Mouse (Mus musculus) kidney, adult 2 months (tissue): ENCODE results near the gene Ptprn2. TPM values are rescaled to one million over a fixed set of nuclear protein-coding genes. Genes with fewer than 3 reads are reported as not detected.
A peak's percentile ranks its signal among the peaks of the same experiment; 100 is the strongest.

Experiments used
- DNase-seq: peaks from one replicate; pipeline ENCODE4 v3.0.0; 2021
- H3K27ac ChIP-seq: fragments of 200-500 bp; 2 replicates; pipeline ENCODE4 v1.5.1; 2012; ENCODE audit warnings: low read depth, low read length, control low read depth, inconsistent platforms; ENCODE audit not compliant: insufficient read depth
- H3K27me3 ChIP-seq: fragments of 200-500 bp; replicated peaks from 2 replicates; pipeline ENCODE4 v1.6.1; 2012; ENCODE audit warnings: mild to moderate bottlenecking, moderate library complexity, low read length, inconsistent platforms; ENCODE audit not compliant: control insufficient read depth, insufficient read depth
- H3K36me3 ChIP-seq: fragments of 200-500 bp; 2 replicates; pipeline ENCODE4 v1.6.1; 2012; ENCODE audit warnings: mild to moderate bottlenecking, moderate library complexity, low read length, inconsistent platforms; ENCODE audit not compliant: control insufficient read depth, insufficient read depth
- H3K4me1 ChIP-seq: fragments of 200-500 bp; 2 replicates; pipeline ENCODE4 v1.6.1; 2011; ENCODE audit warnings: low read length; ENCODE audit not compliant: control insufficient read depth, insufficient read depth
- H3K4me3 ChIP-seq: fragments of 200-500 bp; 2 replicates; pipeline ENCODE4 v1.5.1; 2011; ENCODE audit warnings: mild to moderate bottlenecking, low read depth, low read length, control low read depth; ENCODE audit not compliant: insufficient read depth
- CTCF ChIP-seq: fragments of 200-500 bp; conservative IDR thresholded peaks from 2 replicates; pipeline ENCODE4 v1.5.1; 2011; ENCODE audit warnings: low read depth, mild to moderate bottlenecking, control low read depth, low read length, moderate library complexity, mixed read lengths; ENCODE audit not compliant: insufficient read depth, insufficient read length
- POLR2A ChIP-seq: fragments of 200-500 bp; IDR thresholded peaks from one replicate; pipeline ENCODE4 v1.6.1; 2011; ENCODE audit warnings: low read depth, low read length, control low read depth
- WGBS: fragments of 180-500 bp; shearing (Covaris S2); methylation state at CpG from one replicate; pipeline ENCODE4 v1.1.7; 2018; 5-methylcytosine and 5-hydroxymethylcytosine counted together
- polyA plus RNA-seq: library from polyadenylated mRNA; depleted of rRNA; stranded (reverse); fragments of >200 nt; gene quantifications from 2 replicates; pipeline ENCODE4 v1.2.3, GENCODE M21; 2012

Ptprn2 gene
- polyA plus RNA-seq, 1 experiment, result 0.91 TPM

- no peak for DNase-seq
- 81% methylated on average over 6 of the region's 6 CpGs for WGBS
- TF ChIP-seq POLR2A, result no peak
- no peak for TF ChIP-seq CTCF
- Histone ChIP-seq H3K4me1 (no peaks in the 10 kb centered on the region), H3K36me3 (no peaks in the 10 kb centered on the region), H3K27me3 (no peaks in the 10 kb centered on the region), H3K27ac (no peak overlapping the region), H3K4me3 (no peak overlapping the region)
Observed at GRCm38 (mm10) chr12:117058184-117058958, 572.9 kb downstream of the Ptprn2 start.

GRCm38 (mm10) chr12:117058975-117059374 lies 573.5 kb downstream of the Ptprn2 start:
- H3K4me1 ChIP-seq, result no peaks in the 10 kb centered on the region
- H3K27me3 ChIP-seq, result no peaks in the 10 kb centered on the region
- WGBS, result 84% methylated on average over 7 of the region's 7 CpGs

DNA sequence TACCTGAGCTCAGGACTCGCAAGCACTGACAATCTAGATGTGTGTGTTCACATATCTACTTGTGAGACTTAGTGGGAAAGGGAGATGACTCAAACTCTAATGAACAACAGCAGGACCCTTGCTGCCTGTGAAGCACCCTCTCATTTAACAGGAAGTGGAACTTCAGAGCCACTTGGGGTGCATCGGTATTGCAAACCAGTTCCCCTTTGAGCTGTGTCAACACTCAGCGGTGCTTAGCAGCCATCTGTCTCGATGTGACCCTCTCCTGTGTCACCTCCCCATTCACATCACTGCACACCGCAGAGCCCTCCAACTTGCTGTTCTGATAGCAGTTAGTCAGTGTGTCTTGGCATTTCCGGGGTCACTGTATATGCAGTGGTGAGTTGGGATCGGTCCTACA lies 592.1 kb downstream of the Ptprn2 start:
- no peak overlapping the region for H3K27ac ChIP-seq
- no peaks in the 10 kb centered on the region for H3K27me3 ChIP-seq
- no peak for DNase-seq
- WGBS, result 53% methylated on average over 7 of the region's 7 CpGs
- no peaks in the 10 kb centered on the region for H3K36me3 ChIP-seq
- TF ChIP-seq POLR2A, result no peak
- TF ChIP-seq CTCF, result no peak
- no peak overlapping the region for H3K4me3 ChIP-seq
- H3K4me1 ChIP-seq, result no peaks in the 10 kb centered on the region

More at GRCm38 (mm10) chr12:117058975-117059374, 573.5 kb downstream of the Ptprn2 start:
- H3K4me3 ChIP-seq, result no peak overlapping the region
- DNase-seq, result no peak
- no peak overlapping the region for H3K27ac ChIP-seq
- no peak for TF ChIP-seq POLR2A
- TF ChIP-seq CTCF, result no peak
- H3K36me3 ChIP-seq, result no peaks in the 10 kb centered on the region

DNA sequence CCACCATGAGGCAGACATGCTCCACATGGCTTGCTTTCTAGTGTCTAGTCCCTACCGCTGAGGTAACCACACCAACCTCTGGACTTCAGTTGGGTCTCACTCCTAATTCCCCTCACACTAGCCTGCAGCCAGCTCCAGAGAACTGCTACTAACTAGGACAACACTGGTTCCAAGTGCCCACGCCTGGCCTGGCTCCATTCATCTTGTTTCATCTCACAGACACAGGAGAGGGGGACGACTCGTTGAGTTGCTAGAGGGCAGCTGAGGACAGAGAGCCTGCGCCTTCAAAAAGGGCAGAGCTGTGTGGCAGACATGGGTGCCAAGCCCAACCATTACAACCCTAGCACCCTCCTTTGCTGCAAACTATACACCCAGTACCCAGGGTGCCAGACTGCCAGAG lies 593.4 kb downstream of the Ptprn2 start:
- WGBS, result 81% methylated on average over 5 of the region's 5 CpGs
- no peak for DNase-seq
- no peak for TF ChIP-seq CTCF
- no peak for TF ChIP-seq POLR2A

GRCm38 (mm10) chr12:117079724-117080123 lies 594.2 kb downstream of the Ptprn2 start:
- Histone ChIP-seq H3K4me1 (no peaks in the 10 kb centered on the region), H3K27ac (no peak overlapping the region), H3K36me3 (no peaks in the 10 kb centered on the region), H3K27me3 (no peaks in the 10 kb centered on the region), H3K4me3 (no peak overlapping the region)
- DNase-seq, result no peak
- TF ChIP-seq POLR2A (no peak), CTCF (no peak)
- WGBS, result 70% methylated on average over 2 of the region's 2 CpGs

More for the DNA sequence above, 593.4 kb downstream of the Ptprn2 start:
- Histone ChIP-seq H3K27me3 (no peaks in the 10 kb centered on the region), H3K4me1 (no peaks in the 10 kb centered on the region), H3K27ac (no peak overlapping the region), H3K36me3 (no peaks in the 10 kb centered on the region), H3K4me3 (no peak overlapping the region)

- Histone ChIP-seq H3K27ac (no peak overlapping the region), H3K27me3 (no peaks in the 10 kb centered on the region), H3K4me3 (no peak overlapping the region), H3K36me3 (no peaks in the 10 kb centered on the region), H3K4me1 (no peaks in the 10 kb centered on the region)
- no peak for TF ChIP-seq CTCF
- no peak for TF ChIP-seq POLR2A
- WGBS, result 85% methylated on average over 3 of the region's 3 CpGs
- peak; percentile 17 for DNase-seq
Observed at GRCm38 (mm10) chr12:117083856-117084701, 598.6 kb downstream of the Ptprn2 start.
